In genomic region chr13:41682341-41683119, GRCm38 (mm10) we compare ENCODE assay signal across 19 mouse cellular contexts.
DNase-seq lines count a peak whose midpoint lies in the region; ATAC-seq lines count a peak whose summit lies in the region.
"Had no signal": no experiment of that assay in that cellular context is flagged by ENCODE, and none has a peak within 500 bp of the region (broad histone marks: within the 10 kb centered on the region; RNA-seq: fewer than 3 reads in every experiment).

No protein-coding gene starts in this region.

- H3K9ac ChIP-seq in midbrain, embryonic 11.5 days (ENCODE audit: low read length): no peak overlapping the region
- H3K9ac ChIP-seq: embryonic facial prominence, embryonic 13.5 days; liver, embryonic 12.5 days; lung, embryonic 15.5 days had no signal

- 89% methylated on average over 12 of the region's 12 CpGs for WGBS in midbrain, embryonic 11.5 days
- 90% methylated on average over 12 of the region's 12 CpGs for WGBS in midbrain, embryonic 10.5 days

- H3K4me2 ChIP-seq in midbrain, embryonic 11.5 days: no peak overlapping the region
- H3K4me2 ChIP-seq: embryonic facial prominence, embryonic 13.5 days; liver, embryonic 12.5 days; lung, embryonic 15.5 days had no signal

- no peaks in the 10 kb centered on the region for H3K4me1 ChIP-seq in midbrain, embryonic 11.5 days (ENCODE audit: control insufficient read depth, insufficient read depth, low read length)
- no peaks in the 10 kb centered on the region for H3K4me1 ChIP-seq in midbrain, embryonic 10.5 days
- H3K4me1 ChIP-seq: embryonic facial prominence, embryonic 13.5 days; liver, embryonic 12.5 days had no signal

- ATAC-seq in frontal cortex, adult (ENCODE audit: low TSS enrichment): peak; percentile 87
- ATAC-seq in midbrain, embryonic 11.5 days (ENCODE audit: low FRiP score): no peak
- ATAC-seq: liver, embryonic 12.5 days; midbrain, embryonic 16.5 days had no signal

- no peak for DNase-seq in frontal cortex, postnatal 10 days (ENCODE audit: low spot score in 2 of 2)
- DNase-seq in midbrain, embryonic 11.5 days (ENCODE audit: low spot score, missing footprints): peak; percentile 70
- DNase-seq in midbrain, embryonic 10.5 days (ENCODE audit: low spot score): no peak
- peak; percentile 35 to 46 for DNase-seq in left cerebral cortex, postnatal 36 days (ENCODE audit: low spot score in 2 of 2)
- peak; percentile 74 for DNase-seq in telencephalon, adult 2 months (ENCODE audit: low read depth, low spot score)
- DNase-seq in adrenal gland, adult (ENCODE audit: inconsistent age in 2 of 2, low spot score in 1 of 2): no peak
- no peak for DNase-seq in urinary bladder, adult 2 months (ENCODE audit: low spot score)
- DNase-seq: adrenal gland, adult 2 months; B cell, adult 2 months; cerebellum, adult 8-10 months; heart, adult 18-20 months; kidney, adult 9 months; kidney, postnatal 36 days had no signal

- intact Hi-C loops in left cerebral cortex, postnatal 36 days (cut with DNase I): no loop called here

- H3K27me3 ChIP-seq in midbrain, embryonic 11.5 days (ENCODE audit: control insufficient read depth, insufficient read depth, low read length): no peaks in the 10 kb centered on the region
- 0 out of 2 replicates have a peak, but pooled peaks cover 5% of the 10 kb centered on the region for H3K27me3 ChIP-seq in midbrain, embryonic 10.5 days (ENCODE audit: low read depth, poor library complexity, severe bottlenecking)
- H3K27me3 ChIP-seq: embryonic facial prominence, embryonic 13.5 days; liver, embryonic 12.5 days; lung, embryonic 15.5 days had no signal

- no peak overlapping the region for H3K4me3 ChIP-seq in midbrain, embryonic 11.5 days (ENCODE audit: low read depth, low read length)
- no peak overlapping the region for H3K4me3 ChIP-seq in midbrain, embryonic 10.5 days
- H3K4me3 ChIP-seq: embryonic facial prominence, embryonic 13.5 days; liver, embryonic 12.5 days; lung, embryonic 15.5 days had no signal

- H3K9me3 ChIP-seq in midbrain, embryonic 11.5 days (ENCODE audit: control insufficient read depth, low read length): no peaks in the 10 kb centered on the region
- H3K9me3 ChIP-seq in midbrain, embryonic 10.5 days (replicated peaks): no peaks in the 10 kb centered on the region
- H3K9me3 ChIP-seq: G1E; liver, embryonic 12.5 days; lung, embryonic 15.5 days had no signal

- H3K27ac ChIP-seq in midbrain, embryonic 11.5 days (ENCODE audit: low read depth, low read length): no peak overlapping the region
- H3K27ac ChIP-seq in midbrain, embryonic 10.5 days (replicated peaks): no peak overlapping the region
- H3K27ac ChIP-seq: embryonic facial prominence, embryonic 13.5 days; liver, embryonic 12.5 days; lung, embryonic 15.5 days had no signal

- H3K36me3 ChIP-seq in midbrain, embryonic 11.5 days (ENCODE audit: control insufficient read depth, insufficient read depth, low read length): no peaks in the 10 kb centered on the region
- no peaks in the 10 kb centered on the region for H3K36me3 ChIP-seq in midbrain, embryonic 10.5 days
- H3K36me3 ChIP-seq: embryonic facial prominence, embryonic 13.5 days; G1E; liver, embryonic 12.5 days; lung, embryonic 15.5 days had no signal

Comparison
In these comparisons a context has a peak if more than half of its experiments do, and no peak if none do; other contexts are left out.
1. DNase-seq: peak in midbrain, embryonic 11.5 days (single experiment), left cerebral cortex, postnatal 36 days (2 of 2) and telencephalon, adult 2 months (single experiment); none in frontal cortex, postnatal 10 days (0 of 2), midbrain, embryonic 10.5 days (single experiment), adrenal gland, adult (0 of 2) and urinary bladder, adult 2 months (single experiment).